Mouse (Mus musculus) common myeloid progenitor, adult 5-6 weeks (primary cell): ENCODE measurements around the gene 1700001L19Rik. TPM values are rescaled to one million over a fixed set of nuclear protein-coding genes. Genes with fewer than 3 reads are reported as not detected.
"Not testable (repeated sequence)": the region's sequence is repeated elsewhere in the genome, so short reads cannot be mapped to it uniquely, and the experiment has no call there.

Source experiments
- ATAC-seq: replicated peaks from 2 replicates; pipeline ENCODE4 v1.8.0; 2016; ENCODE audit warnings: low read depth, mild to moderate bottlenecking, moderate TSS enrichment, inconsistent platforms; ENCODE audit not compliant: poor library complexity, severe bottlenecking
- total RNA-seq: library from RNA; stranded (forward); fragments of 200-1000, 187-1606 nt; gene quantifications from 2 replicates; pipeline ENCODE4 v1.2.3, GENCODE M21; 2017

Gene 1700001L19Rik
- not detected in 2 replicates for total RNA-seq

DNA sequence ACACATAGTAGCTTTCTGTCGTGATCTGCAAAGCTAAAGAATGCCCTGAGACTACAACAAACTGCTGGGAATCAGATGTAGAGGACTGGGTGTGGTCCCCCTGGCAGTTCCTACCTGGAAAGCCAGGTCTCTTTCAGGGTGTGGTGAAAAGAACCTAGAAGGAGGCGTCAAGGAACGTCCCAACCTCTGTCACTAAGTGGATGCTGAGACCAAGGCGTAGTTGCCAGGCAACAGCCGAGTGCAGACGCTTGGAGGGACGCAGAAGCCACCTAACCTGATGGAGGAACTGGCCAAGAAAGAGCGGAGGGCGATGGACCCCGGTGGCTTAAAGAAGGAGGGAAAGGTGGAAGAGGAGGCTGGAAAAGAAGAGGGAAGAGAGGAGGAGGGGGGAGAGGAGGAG is at the start of gene 1700001L19Rik:
Gene 1700001L19Rik (plus strand): TSS at position 223 of the 400 bp plus-strand sequence.
- ATAC-seq, result no peak

GRCm38 (mm10) chr13:68553391-68553790 is 43.8 kb upstream of the 1700001L19Rik start:
- ATAC-seq, result not testable (repeated sequence)

DNA sequence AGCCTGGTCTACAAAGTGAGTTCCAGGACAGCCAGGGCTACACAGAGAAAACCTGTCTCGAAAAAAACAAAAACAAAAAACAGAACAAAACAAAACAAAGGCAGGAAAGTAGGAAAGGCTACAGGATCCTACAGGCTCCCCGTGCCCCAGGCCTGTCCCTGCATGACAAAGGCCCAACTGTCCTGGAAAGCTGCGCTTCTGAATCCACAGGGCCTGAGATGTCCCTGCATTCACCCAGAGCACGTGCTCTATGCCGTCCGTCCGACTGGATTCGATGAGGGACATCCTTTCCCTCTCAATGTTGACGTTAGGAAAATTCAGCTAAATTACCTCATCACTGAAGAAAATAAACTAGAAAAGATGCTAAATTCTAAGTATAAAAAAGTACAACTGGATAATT is 29.1 kb upstream of the 1700001L19Rik start:
- no peak for ATAC-seq

DNA sequence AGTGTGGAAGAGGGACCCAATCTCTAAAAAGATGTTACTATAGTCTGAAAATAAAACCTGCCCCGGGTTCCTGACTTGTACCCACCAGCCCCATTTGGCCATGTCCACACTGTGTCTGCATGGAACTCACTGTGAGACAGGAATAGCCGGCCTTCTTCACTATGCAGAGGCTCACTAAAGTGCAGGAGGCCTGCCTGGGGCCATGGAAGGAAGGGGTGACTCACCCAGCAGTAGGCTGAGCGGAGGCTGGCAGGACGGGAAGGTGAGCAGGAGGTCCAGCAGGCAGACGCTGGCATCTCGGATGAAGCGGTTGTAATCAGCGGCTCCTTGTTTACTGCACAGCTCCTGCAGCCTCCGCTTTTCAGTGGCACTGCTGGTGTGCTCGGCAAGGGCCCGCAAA is 28.7 kb upstream of the 1700001L19Rik start:
- ATAC-seq, result no peak

- peak; percentile 82 for ATAC-seq
Observed at GRCm38 (mm10) chr13:68569589-68570336, 27.5 kb upstream of the 1700001L19Rik start.

DNA sequence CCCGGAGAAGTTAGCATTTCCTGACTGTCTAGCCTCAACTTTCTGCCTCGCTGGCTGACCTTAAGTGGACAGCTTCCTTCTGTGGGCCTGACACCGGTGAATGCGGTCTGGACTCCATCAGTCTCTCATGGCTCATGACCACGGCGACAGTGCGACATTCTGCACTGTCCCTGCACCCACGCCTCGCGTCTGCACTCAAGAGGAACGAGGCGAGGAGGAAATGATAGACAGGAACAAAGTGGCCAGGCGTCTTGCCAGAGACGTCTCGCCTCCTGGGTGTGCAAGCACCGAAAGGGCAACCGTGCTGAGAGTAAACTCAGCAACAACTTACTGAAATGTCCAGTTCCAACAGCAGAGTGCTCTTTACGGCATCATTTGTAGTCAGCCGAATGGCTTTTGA is 25.0 kb upstream of the 1700001L19Rik start:
- no peak for ATAC-seq

GRCm38 (mm10) chr13:68572966-68573913 is 24.0 kb upstream of the 1700001L19Rik start:
- ATAC-seq, result no peak

DNA sequence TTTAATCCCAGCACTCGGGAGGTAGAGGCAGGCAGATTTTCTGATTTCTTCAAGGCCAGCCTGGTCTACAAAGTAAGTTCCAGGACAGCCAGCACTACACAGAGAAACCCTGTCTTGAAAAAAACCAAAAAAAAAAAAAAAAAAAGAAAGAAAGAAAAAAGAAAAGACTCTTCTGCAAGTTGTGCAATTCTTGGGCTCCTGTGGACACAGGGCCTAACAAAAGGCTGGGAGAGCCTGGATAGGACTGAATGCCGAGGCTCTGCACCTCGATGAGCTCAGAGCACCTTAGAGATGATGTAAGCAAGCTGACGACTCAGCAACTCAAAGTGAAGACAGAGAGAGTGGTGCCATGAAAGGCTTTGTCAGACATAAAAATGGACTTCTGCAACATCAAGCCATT is 22.8 kb upstream of the 1700001L19Rik start:
- no peak for ATAC-seq

GRCm38 (mm10) chr13:68577945-68578344 is 19.3 kb upstream of the 1700001L19Rik start:
- ATAC-seq, result no peak

DNA sequence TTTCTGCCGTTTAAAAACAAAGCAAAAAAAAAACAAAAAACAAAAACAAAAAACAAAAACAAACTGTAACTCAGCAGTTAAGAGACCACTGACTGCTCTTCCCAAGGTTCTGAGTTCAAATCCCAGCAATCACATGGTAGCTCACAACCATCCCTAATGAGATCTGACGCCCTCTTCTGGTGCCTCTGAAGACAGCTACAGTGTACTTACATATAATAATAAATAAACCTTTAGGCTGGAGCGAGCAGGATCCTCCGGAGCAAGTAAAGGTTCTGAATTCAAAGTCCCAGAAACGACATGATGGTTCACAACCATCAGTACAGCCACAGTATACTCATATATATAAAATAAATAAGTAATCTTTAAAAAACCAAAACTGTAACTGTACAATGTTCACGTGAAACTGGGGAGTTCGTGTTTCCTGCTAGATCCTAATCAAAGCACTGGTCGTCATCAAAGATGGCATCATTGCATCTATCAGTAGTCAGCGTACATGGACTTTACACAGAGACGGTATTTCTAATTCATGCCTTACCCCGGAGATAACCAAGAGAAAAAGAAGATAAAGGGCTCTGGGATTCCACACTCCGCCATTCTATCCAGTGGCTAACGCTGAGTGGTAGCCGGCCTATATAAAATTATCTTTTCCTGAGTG is 16.0 kb upstream of the 1700001L19Rik start:
- ATAC-seq, result peak; percentile 5; the same call in 1 of the 2 replicates

- ATAC-seq, result peak; percentile 94
Observed at GRCm38 (mm10) chr13:68581747-68582516, 15.3 kb upstream of the 1700001L19Rik start, which contains the start of the genes Mtrr and Fastkd3. Mtrr (minus strand) TSS chr13:68582149. Fastkd3 (plus strand) TSS chr13:68582234.

GRCm38 (mm10) chr13:68582517-68582780 is 14.8 kb upstream of the 1700001L19Rik start:
- no peak; the same call in 1 of the 2 replicates for ATAC-seq

GRCm38 (mm10) chr13:68583961-68584360 is 13.3 kb upstream of the 1700001L19Rik start:
- ATAC-seq, result no peak

DNA sequence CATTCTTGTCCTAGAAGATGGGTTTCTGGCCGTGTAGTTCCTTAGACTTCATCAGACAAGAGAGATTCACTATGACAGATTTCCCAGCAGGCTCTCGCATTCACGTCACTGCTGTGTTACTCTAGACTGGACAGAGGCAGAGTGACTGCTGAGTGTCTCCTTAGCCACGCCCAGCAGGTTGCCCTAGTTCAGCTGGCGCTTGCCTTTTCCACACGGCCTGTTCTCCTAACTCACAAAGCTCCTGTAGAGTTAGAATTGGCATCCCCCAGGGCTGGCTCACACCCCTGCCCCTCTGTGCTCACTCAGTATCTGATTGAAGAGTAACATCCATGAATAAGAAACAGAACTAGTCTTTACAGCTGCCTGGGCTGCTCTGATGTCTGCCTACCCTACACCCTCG is 11.8 kb upstream of the 1700001L19Rik start:
- ATAC-seq, result no peak

- 0 out of 2 replicates have a peak, but pooled peaks have one; percentile 24 for ATAC-seq
Observed at GRCm38 (mm10) chr13:68588352-68588751, 8.9 kb upstream of the 1700001L19Rik start.

DNA sequence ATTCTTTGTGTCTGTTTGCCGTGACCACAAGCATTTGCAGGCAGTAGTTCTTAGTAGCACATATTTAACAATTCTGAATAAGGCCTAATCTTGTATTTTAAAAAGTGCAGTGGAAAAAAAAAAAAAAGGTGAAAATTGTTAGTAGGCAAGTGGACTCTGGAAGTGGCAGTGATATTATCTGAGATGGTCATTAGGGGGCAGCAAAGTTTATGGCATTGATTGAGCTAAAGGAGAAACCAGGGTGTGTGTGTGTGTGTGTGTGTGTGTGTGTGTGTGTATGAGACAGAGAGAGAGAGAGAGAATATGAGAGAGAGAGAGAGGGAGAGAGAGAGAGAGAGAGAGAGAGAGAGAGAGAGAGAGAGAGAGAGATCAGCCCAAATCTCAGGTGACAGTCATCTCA is 3.4 kb upstream of the 1700001L19Rik start:
- ATAC-seq, result no peak

DNA sequence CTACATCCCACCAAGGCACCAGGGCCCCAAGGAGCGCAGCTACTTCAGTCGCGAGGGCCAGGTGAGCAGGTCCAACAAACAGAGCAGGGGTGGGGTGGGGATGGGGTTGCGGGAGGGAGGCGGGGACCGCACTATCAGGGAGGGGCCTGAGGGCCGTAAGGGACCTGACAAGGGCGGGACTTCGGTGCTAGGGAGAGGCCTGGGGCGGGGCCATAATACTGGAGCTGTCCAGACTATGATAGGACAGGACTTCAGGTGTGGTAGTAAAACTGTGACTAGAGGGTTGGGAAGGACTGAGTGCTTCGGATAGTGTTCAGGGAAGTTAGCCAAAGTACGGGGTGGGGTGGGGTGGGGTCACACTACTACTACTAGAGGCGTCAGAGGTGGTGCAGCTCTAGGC is 446 bp downstream of the 1700001L19Rik start:
- no peak for ATAC-seq

DNA sequence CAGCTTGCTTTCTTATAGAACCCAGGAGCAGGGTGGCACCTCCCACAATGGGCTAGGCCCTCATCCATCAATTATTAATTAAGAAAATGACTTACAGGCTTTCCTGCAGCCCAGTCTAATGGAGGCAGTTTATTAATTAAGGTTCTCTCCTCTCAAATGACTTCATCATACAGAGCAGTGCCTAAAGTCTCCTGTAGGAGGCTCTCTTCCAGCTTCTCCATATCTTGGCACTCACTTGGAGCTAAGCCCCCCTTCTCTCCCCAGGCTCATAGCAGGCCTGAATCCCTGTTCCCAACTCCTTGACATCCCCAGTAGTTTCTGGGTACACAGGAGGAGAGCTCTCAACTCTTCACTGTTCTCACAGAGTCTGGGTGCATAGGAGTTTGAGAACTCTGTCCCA is 1.7 kb downstream of the 1700001L19Rik start:
- no peak for ATAC-seq

DNA sequence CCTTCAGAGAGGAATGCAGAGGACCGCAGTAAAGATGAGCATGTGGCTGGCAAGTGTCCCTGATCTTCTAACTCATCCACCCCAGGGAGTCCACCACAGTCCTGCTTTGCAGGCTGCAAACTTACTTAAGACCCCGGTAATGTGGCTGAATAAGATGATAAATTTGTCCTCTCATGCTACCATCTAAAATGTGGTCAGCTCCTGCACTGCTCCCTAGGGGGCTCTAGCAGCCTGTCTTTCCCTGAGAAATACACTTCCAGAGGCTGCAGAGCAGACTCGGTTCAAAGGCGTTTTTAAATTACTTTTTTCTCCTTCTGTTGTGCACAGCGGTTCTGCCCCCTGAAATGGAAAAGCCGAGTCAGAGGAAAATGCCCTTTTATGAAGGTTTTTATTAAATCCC is 4.0 kb downstream of the 1700001L19Rik start:
- peak; percentile 59; the same call in 1 of the 2 replicates for ATAC-seq

- no peak for ATAC-seq
Observed at GRCm38 (mm10) chr13:68603085-68603484, 5.9 kb downstream of the 1700001L19Rik start.
